Mouse (Mus musculus) gastrocnemius, adult 8-10 months (tissue): ENCODE measurements around the gene Cpt1c. TPM values are rescaled to one million over a fixed set of nuclear protein-coding genes. Genes with fewer than 3 reads are reported as not detected.
A peak's percentile ranks its signal among the peaks of the same experiment; 100 is the strongest.

Experiments
- DNase-seq, 2 experiments: peaks; one replicate each; pipeline ENCODE4 v3.0.0; 2022; ENCODE audit warnings: low spot score in 2 of 2
- total RNA-seq, 4 experiments: library from RNA; stranded (reverse); gene quantifications; 2 replicates each; pipeline ENCODE4 v1.2.4; 2022

Gene Cpt1c
- total RNA-seq, 4 experiments from 2014 or later, result 0.61 to 1.3 (median 0.71) TPM

DNA sequence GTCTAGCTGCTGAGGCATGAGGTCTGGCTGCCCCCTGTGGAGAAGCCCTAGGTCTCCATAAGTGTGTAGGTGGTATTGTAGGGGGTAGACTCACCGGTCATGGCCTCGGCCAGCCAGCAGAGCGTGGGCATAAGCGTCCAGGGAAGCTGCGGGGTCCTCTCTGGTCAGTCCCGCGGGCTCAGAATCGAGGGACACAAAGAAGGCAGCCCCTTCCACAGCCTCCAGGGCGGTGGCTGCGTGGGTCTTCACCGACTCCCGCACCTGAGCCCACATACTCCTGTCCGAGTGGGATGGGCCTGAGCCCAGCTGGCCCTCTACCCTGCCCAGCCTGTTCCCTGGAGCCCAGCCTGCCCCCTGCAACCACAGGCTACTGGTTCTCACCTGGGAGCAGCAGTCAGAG lies 9.7 kb downstream of the Cpt1c start:
- DNase-seq, result no peak

DNA sequence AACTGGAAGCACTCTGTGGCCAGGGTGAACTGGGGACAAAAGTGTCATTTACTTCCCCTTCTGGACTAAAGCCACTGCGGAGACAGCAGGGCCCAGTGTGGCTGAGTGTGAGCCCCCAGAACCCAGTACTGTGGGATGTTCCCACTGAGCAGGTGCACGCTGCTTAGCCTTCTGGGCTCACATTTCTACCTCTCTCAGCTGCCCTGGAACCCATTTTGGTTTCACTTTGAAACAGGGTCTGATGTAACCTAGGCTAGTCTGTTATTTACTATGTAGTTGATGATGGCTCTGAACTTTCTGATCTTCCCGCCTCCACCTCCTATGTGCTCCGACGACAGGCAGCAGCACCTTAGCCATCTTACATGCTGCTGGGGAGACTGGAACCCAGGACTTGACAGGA lies 11.8 kb downstream of the Cpt1c start:
- DNase-seq, result no peak

DNA sequence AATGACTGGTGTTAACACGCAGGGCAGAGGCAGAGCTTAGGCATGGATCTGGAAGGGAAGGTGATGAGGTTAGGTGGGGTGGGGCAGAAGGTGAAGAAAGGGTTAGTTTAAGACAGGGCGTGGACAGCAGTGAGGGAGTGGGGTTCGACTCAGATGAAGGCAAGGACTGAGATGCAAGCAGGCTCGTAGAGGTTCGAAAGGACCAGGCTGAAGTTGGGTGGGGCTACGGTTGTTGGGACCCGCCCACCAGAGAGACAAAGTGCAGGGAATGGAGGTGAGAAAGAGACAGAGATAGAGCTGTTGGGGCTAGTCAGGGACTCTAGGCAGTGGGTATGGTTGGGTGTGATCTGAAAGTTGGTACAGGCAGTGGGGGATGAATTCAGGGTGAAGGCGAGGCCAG lies 12.3 kb downstream of the Cpt1c start:
- no peak for DNase-seq

DNA sequence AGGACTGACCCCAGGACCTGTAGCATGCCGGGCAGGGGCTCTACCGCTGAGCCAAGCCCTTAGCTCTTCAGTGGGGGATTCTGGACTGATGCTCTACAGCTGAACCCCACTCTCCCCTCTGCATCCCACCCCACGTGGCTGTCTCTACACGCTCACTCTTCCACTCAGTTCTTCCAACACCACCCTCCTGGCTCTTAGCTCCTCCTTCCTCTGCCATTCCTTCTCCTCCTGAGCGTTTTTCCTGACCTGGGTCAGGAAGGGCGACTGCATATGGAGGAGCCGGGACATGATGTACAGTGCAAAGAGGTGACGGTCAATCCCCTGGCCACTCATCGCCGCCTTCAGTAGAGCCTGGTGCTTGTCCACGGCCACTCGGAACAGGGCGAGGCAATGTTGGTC lies 14.1 kb downstream of the Cpt1c start:
- no peak for DNase-seq

DNA sequence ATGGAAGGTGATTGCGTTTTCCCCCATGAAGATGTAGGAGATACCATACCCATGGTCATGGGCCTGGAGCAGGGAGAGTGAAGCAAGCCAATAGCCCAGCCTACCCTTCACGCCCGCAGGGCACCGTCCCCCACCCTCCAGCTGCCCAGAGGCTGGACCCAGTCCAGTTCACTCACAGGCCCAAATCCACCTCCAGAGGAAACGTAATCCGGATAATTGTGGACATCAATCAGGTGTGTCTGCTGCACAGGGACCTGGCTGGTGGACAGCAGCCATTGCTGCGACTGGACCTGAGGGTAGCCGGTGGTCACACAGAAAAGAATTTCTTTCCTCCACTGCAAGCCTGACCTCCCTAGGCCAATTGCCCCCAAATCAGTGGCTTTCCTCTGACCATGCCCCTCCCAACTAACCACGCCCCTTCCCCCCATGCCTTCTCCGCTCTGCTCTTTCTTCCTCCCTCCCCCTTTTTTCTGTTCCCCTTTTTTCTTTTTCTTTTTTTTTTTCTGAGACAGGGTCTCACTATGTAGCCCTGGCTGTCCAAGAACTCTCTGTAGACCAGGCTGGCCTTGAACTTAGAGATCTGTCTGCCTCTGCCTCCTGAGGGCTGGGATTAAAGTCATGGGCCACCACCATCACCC lies 14.7 kb downstream of the Cpt1c start:
- no peak for DNase-seq

DNA sequence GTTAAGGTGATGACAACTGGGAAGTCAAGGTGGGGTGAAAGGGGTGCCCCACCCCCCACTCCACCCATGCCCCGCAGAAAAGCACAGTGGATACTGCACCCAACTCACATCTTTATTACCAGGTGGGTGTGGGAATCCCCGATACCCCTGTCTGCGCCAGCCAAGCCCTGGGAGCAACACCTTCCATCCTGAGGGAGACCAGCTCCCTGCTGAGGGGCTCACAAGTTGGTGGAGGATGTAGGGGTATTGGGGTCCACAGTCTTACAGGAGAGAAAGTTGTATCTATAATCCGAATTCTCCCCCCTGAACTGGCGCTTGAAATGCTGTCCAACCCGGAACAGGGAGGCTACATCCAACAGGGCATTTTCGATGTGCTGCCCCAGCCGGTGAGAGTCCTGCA lies 15.4 kb downstream of the Cpt1c start:
- no peak for DNase-seq

DNA sequence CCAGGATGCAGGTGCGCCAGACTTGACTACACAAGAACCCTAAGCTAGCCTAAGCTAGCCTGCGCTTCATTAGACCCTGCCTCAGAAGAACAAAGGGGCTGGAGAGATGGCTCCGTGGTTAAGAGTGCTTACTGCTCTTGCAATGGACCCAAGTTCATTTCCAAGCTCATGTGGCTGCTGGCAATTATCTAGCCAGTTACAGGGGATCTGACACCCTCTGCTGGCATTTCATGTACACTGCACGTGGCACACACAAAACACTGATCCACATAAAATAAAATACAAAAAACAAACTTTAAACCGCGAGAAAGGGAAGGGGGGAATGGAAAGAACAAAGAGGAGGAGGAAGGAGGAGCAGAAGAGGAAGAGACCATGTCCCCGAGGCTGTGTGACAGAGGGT lies 16.4 kb downstream of the Cpt1c start:
- DNase-seq, result no peak

DNA sequence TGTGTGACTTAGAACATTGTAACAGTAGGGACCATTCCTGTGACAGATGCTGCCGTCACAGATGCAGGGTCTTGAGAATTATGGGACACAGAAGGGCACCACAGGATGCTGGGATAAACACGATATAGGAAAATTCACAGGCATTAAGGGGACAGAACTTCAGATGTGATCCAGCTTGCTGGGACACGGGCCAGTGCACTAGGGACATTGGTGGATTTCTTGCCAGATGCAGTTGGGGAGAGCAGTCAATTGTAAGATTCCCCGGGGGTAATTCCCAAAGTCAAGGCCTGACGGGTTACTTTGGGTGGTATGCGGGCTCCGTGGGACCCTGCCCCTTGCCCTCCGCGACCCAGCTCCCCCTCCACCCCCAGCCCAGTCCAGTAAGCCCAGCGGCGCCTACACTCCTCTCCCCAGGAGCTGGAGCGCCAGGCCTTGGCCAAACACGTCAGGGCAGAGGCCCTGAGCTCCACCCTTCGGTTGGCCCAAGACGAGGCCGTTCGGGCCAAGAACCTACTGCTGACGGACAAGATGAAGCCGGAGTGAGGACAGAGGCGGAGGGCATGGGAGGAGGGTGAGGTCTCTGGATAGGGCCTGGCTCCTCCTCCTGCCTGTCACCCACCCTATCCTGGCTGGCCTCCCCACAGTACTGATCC lies 17.3 kb downstream of the Cpt1c start:
- DNase-seq, result peak in 1 of 2 experiments; percentile 50

DNA sequence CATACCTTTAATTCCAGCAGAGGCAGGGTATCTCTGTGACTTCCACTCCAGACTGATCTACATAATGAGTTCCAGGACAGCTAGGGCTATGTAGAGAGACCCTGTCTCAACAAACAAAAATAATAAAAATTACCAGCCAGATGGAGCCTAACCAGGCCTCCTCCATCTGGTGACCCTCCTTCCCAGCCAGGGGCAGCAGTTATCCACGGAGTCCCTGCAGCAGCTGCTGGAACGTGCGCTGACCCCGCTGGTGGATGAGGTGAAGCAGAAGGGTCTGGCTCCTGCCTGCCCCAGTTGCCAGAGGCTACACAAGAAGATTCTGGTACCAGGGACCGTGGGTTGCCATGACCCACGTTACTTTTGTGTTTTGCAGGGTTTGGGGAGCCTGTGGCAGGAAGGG lies 18.4 kb downstream of the Cpt1c start:
- DNase-seq, result no peak

DNA sequence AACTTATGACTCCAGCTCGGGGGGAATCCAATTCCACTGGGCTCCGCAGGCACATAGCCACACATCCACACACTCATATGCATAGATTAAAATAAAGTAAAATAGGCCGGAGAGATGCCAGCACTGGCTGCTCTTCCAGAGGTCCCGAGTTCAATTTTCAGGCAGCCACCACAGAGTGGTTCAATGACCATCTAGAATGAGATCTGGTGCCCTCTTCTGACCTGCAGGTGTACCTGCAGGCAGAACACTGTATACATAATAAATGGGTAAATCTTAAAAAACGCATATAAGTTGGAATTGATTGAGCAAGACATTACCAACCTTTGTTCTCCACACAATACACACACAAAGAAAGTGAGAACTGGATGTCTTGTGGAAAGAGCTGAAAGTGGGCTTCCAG lies 19.0 kb downstream of the Cpt1c start:
- no peak for DNase-seq

DNA sequence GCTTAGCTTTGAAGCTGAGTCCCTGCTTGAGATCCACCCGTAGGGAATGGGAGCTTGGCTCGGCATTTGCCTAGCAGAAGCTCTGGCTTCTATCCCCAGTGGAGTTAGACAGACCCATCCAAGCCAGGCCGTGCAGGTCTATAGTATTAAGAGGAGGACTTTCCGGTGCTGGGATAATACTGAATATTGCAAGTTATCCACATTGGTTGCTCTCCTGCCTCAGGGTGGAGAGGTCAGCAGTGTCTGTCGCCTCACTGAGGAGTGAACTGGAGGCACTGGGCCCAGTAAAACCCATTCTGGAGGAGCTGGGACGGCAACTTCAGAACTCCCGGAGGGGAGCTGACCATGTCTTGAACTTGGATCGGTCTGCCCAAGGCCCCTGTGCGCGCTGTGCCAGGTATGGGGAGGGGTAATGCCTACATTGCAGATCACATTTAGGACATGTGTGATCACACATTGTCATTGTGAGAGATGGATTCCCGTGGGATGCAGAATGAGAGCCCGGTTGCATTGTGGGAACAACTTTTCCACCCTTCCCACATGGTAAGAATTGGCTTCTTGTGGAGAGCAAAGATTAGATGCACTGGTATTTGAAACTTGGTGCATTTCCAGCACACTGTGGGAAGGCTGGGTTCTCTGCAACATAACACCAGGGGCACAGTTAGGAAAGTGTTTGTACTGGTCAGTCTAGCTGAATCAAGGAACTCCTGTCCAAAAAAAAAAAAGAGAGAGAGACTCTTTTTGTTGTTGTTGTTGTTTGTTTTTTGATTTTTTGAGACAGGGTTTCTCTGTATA lies 20.4 kb downstream of the Cpt1c start:
- DNase-seq, result no peak

DNA sequence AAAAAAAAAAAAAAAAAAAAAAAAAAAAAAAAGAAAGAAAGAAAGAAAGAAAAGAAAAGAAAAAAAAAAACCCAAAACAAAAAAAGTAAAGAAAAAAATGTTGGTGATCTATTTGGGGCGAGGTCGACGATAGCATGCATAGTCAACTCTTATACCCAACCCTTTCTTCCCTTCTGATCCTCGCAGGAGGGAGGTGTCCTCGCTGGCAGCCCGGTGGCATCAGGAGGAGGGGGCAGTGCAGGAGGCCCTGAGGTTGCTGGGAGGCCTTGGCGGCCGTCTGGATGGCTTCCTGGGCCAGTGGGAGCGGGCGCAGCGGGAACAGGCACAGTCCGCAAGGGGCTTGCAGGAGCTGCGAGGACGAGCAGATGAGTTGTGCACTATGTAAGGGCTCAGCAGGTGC lies 21.1 kb downstream of the Cpt1c start:
- DNase-seq, result no peak

DNA sequence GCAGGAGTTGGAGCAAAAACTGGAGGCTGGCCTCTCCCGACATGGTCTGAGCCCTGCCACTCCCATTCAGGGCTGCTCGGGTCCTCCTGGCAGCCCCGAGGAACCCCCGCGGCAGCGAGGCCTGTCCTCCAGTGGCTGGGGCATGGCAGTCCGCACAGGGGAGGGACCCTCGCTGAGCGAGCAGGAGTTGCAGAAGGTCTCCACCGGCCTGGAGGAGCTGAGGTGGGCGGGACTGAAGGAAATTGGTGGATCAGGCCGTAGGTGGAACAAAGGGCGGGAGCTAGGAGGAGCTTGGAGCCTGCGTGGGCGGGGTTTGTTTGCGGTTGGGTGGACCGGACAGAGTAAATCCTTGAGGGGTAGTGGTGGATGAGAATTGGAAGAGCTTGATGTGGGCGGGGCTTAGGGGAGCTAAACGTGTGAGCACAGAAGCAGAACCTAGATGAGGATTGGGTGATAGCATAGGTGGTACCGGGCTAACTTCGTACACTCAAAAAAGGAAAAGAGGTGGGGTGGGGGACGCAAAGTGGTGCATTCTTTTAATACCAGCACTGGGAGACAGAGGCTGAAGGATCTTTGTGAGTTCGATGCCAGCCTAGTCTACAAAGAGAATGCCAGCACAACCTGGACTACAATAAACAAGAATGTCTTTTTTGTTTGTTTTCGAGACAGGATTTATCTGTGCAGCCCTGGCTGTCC lies 21.9 kb downstream of the Cpt1c start:
- peak; percentile 91 to 92 for DNase-seq

DNA sequence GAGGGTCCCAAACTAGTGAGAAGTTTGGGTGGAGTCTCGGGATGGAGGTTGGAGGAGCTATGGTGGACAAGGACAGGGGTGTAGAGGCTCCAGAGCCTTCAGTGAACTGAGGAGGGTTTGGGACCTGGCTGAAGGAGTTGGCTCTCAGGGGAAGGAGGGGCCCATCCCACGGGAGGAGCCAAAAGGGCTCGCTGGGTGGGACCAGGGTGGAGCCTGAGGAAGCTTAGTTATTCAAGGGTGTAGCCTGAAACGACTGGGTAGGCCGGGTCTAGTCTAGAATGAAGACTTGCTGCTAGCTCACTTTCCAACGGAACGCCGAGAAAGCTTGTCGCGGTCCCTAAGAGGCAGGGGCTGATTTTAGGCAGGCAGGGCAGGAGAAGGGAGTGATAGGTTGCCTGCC lies 22.7 kb downstream of the Cpt1c start:
- DNase-seq, result peak; percentile 60 to 69

DNA sequence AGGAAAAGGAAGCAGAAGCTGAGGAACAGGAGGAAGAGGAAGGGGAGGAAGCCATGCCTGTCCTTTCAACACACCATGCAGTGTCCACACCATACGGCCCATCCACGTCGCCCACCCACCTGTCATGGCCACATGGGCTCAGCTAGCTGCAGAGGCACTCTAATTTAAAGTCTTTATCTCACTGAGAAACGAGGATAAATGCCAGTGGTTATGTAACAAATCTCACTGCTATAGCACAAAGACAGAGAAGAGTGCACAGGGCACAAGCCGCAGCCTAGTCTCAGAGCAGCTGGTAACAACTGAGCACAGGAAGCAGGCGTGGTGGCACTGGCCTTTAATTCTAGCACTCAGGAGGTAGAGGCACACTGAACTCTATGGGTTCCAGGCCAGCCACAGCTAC lies 24.7 kb downstream of the Cpt1c start:
- no peak for DNase-seq

DNA sequence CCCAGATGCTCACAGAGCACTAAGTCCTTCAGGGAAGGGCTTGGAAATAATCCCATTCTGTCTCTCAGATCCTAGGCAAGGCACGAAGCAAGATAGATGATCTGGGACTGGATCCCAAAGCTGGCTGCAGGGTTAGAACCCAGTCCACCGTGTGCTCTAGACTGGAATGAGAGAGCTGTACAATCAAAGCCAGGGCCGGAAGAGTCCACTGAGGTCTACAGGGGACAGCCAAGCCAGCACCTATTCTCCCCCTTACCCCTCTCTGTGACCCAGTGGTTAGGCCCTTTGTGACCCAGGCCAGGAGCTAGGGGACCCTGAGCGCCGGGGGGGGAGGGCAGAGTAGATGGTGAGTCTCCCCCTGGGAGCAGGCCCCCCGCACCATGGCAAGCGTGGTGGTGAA lies 31.7 kb downstream of the Cpt1c start, which contains the start of gene Tsks:
Tsks (plus strand) TSS at position 301 of the 400 bp plus-strand sequence.
- DNase-seq, result no peak

DNA sequence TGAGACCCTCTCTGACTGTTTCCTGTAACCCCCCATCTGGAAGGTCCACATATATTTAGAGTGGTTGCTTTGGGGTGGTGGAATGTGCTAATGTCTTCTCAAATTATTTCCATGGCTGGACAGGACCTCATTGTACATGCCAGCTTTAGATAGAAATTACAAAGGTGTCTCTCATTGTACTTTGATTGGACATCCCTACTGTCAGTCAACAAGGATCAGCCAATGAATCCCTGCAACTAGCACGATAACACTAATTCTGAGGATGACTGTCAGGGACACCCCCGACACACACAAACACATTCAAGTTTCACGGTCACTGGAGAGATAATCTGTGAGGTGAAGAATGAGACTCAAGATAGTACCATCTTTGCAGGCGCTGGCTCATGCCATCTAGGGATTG lies 36.0 kb downstream of the Cpt1c start:
- no peak for DNase-seq

DNA sequence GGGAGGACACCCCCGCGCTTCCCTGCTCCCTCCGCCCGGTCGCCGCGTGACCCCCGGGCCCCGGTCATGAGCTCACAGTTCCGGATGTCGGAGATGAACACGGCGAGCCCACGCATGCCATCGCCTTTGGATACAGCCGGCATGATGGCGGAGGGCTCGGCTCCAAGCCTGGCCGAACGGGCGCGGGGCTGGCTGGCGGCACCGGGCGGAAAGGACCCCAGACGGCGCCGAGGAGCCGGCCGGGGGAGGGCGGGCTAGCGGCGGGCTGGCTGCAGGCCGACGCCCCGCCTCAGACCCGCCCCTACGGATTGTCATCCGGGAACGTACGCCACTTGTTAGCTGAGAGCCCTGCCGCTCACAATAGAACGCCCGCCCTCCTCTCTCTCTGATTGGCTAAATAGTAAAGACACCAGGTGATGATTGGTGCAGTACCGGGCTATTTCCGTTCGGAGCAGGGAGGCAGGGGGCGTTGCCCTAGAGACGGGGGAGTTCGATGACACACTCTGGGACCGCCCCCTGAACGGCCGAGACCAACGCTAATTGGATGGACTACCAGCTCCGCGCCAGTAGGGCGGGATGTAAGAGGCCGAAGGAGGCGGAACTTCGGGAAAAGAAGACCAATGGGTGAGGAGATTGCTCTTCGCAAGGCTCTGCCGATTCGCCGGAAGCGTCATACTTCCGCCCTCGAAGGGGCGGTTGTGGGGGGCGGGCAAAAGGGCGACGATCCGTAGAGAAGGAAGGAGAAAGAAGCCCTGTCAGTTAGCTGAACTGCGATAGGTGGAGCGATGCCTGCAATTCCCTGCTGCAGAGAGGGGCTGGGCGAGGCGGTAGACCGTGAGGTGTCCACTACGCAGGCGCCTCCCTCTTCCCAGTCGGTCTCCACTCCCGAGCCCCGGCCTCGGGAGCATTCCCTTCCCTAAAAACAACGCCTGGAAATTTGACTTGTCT lies 45.2 kb downstream of the Cpt1c start, which contains the start of gene Ap2a1:
Ap2a1 (minus strand) TSS at position 293 of the 948 bp plus-strand sequence.
- peak; percentile 100 for DNase-seq

DNA sequence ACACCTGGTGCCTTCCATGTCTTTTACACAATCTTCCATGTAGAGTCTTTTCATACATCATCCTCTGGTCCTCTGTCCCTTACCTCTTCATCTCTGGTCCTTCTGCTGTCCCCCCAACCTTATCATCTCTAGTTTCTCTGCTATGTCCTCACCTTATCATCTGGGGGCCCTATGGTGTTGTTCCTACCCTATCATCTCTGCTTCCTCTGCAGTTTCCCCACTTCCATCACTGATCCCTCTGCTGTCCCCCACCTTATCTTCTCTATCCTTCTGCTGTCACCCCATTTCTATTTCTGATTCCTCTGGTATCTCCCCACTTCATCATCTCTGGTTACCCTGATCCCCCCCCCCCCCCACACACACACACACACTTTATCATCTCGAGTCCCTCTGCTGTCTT lies 46.1 kb downstream of the Cpt1c start:
- no peak for DNase-seq

DNA sequence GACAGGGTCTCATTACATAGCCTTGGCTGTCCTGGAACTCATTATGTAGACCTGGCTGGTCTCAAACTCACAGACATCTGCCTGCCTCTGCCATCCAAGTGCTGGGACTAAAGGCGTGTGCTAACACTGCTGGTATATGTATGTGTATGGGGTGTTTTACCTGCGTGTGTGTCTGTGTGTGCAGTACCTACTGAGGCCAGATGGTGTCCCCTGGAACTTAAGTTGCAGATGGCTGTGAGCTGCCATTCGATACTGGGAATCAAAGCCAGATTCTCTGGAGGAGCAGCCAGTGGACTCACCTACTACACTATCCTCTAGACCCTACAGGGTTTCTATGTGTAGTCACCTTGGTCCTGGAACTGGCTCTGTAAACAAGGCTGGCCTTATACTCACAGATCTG lies 49.2 kb downstream of the Cpt1c start:
- DNase-seq, result no peak

DNA sequence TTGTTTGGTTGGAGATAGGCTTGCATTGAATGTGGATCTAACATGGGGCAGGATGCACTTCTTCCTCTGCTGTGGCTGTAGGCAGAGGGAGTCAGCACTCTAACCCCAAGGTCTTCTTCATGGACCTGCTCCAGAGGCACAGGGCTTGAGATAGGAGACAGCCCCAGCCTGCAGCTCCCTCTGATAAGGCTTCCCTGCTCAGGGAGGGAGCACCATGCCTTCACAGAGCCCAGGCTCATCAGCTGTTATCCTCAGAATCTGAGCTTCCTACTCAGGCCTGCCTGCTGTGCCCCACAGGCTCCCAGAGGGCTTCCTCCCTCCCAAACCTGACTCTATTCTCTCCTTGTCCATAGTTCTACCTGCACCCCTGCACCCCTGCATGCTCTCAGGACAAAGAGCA lies 52.1 kb downstream of the Cpt1c start:
- no peak for DNase-seq
